Mouse (Mus musculus) liver, embryonic 15.5 days (tissue): ENCODE data around the gene Hist1h1c. TPM values are rescaled to one million over a fixed set of nuclear protein-coding genes. Genes with fewer than 3 reads are reported as not detected.
A peak's percentile ranks its signal among the peaks of the same experiment; 100 is the strongest.
"Not testable (repeated sequence)": the region's sequence is repeated elsewhere in the genome, so short reads cannot be mapped to it uniquely, and the experiment has no call there.

Experiments
- ATAC-seq: fragments of 200-750 bp; cut with Nextera tagmentation; 2 replicates; pipeline ENCODE4 v1.8.0; 2017; ENCODE audit warnings: moderate number of reproducible peaks, mild to moderate bottlenecking, moderate library complexity; ENCODE audit not compliant: insufficient read depth
- H3K27ac ChIP-seq: fragments of 300-500 bp; sonication (generic); replicated peaks from 2 replicates; pipeline ENCODE4 v1.5.1; 2015; ENCODE audit warnings: mild to moderate bottlenecking, inconsistent platforms
- H3K27me3 ChIP-seq: fragments of 300-500 bp; sonication (generic); 2 replicates; pipeline ENCODE4 v1.6.1; 2015; ENCODE audit warnings: mild to moderate bottlenecking, inconsistent platforms
- H3K36me3 ChIP-seq: fragments of 300-500 bp; sonication (generic); replicated peaks from 2 replicates; pipeline ENCODE4 v1.6.1; 2015; ENCODE audit warnings: moderate library complexity, mild to moderate bottlenecking, inconsistent platforms
- H3K4me1 ChIP-seq: fragments of 300-500 bp; sonication (generic); replicated peaks from 2 replicates; pipeline ENCODE4 v1.6.1; 2015; ENCODE audit warnings: inconsistent platforms
- H3K4me2 ChIP-seq: fragments of 300-500 bp; sonication (generic); 2 replicates; pipeline ENCODE4 v1.6.1; 2015; ENCODE audit warnings: moderate library complexity, mild to moderate bottlenecking, inconsistent platforms
- H3K4me3 ChIP-seq: fragments of 300-500 bp; sonication (generic); replicated peaks from 2 replicates; pipeline ENCODE4 v1.5.1; 2015; ENCODE audit warnings: mild to moderate bottlenecking, inconsistent platforms
- H3K9ac ChIP-seq: fragments of 300-500 bp; sonication (generic); 2 replicates; pipeline ENCODE4 v1.6.1; 2015; ENCODE audit warnings: moderate library complexity, mild to moderate bottlenecking, inconsistent platforms
- H3K9me3 ChIP-seq: fragments of 300-500 bp; sonication (generic); replicated peaks from 2 replicates; pipeline ENCODE4 v1.6.1; 2016; ENCODE audit warnings: inconsistent platforms
- WGBS: fragments of 180-500 bp; shearing (Covaris S2); methylation state at CpG from one replicate; pipeline ENCODE4 v1.1.7; 2015; ENCODE audit warnings: mixed read lengths; ENCODE audit not compliant: insufficient replicate concordance; 5-methylcytosine and 5-hydroxymethylcytosine counted together
- polyA plus RNA-seq: library from polyadenylated mRNA; unstranded; fragments of >200 nt; fragmentation: Nextera tagmentation; extraction: Ambion mirVana; gene quantifications from 2 replicates; pipeline ENCODE4 v1.2.1, GENCODE M21; 2015

The Hist1h1c gene
- polyA plus RNA-seq, 1 experiment from 2014 or later, result 85.5 TPM

- ATAC-seq, result no peak
These were observed 21.4 kb upstream of the Hist1h1c start for GRCm38 (mm10) chr13:23717176-23717575.

GRCm38 (mm10) chr13:23717593-23718245, 20.9 kb upstream of the Hist1h1c start:
- WGBS, result 17% methylated on average over 2 of the region's 2 CpGs
- not testable (repeated sequence) for H3K4me1 ChIP-seq, H3K4me2 ChIP-seq, H3K4me3 ChIP-seq, ATAC-seq, H3K27me3 ChIP-seq, H3K36me3 ChIP-seq, H3K9ac ChIP-seq, H3K9me3 ChIP-seq
- H3K27ac ChIP-seq, result 0 out of 2 replicates have a peak overlapping the region, but pooled peaks have one; percentile 41

More at GRCm38 (mm10) chr13:23717176-23717575, 21.4 kb upstream of the Hist1h1c start:
- WGBS, result 47% methylated on average over 11 of the region's 11 CpGs
- Histone ChIP-seq H3K9ac (no peak overlapping the region), H3K27me3 (no peaks in the 10 kb centered on the region; the same call in 1 of the 2 replicates), H3K4me1 (peaks cover 4% of the 10 kb centered on the region; the same call in 1 of the 2 replicates), H3K4me2 (no peak overlapping the region), H3K27ac (0 out of 2 replicates have a peak overlapping the region, but pooled peaks have one; percentile 41), H3K4me3 (no peak overlapping the region), H3K9me3 (no peaks in the 10 kb centered on the region), H3K36me3 (no peaks in the 10 kb centered on the region)

DNA sequence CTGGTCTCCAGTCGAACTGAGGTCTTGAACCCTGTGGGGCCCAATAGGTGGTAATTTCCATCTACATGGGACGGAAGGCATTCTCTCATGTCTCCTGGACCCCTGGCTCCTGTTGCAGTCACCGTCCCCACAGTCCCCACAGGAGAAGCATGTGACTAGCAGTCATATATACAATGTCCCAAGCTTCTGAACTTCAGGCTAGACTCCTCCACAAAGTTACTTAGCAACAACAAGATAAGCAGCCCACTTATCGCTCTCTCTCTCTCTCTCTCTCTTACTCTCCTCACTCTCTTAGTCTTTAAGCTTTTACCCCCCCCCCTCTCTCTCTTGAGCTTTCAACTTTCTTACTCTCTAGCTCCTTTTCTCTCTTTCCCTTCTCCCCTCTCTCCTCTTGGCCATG, 14.4 kb upstream of the Hist1h1c start:
- H3K27ac ChIP-seq, result no peak overlapping the region
- H3K4me2 ChIP-seq, result no peak overlapping the region
- H3K4me1 ChIP-seq, result peaks cover 53% of the 10 kb centered on the region
- no peak overlapping the region for H3K4me3 ChIP-seq
- WGBS, result 48% methylated on average over 4 of the region's 4 CpGs
- H3K27me3 ChIP-seq, result no peaks in the 10 kb centered on the region
- H3K9ac ChIP-seq, result no peak overlapping the region; the same call in 1 of the 2 replicates
- H3K36me3 ChIP-seq, result no peaks in the 10 kb centered on the region
- no peak for ATAC-seq
- H3K9me3 ChIP-seq, result no peaks in the 10 kb centered on the region

GRCm38 (mm10) chr13:23725213-23725612, 13.4 kb upstream of the Hist1h1c start:
- no peak overlapping the region for H3K27ac ChIP-seq
- H3K4me1 ChIP-seq, result peaks cover 60% of the 10 kb centered on the region
- no peak overlapping the region for H3K4me3 ChIP-seq
- H3K36me3 ChIP-seq, result no peaks in the 10 kb centered on the region
- 33% methylated on average over 1 of the region's 1 CpGs for WGBS
- ATAC-seq, result no peak
- no peaks in the 10 kb centered on the region for H3K27me3 ChIP-seq
- H3K9me3 ChIP-seq, result no peaks in the 10 kb centered on the region
- H3K9ac ChIP-seq, result no peak overlapping the region
- H3K4me2 ChIP-seq, result no peak overlapping the region

GRCm38 (mm10) chr13:23728472-23729191, 10.0 kb upstream of the Hist1h1c start:
- no peaks in the 10 kb centered on the region for H3K36me3 ChIP-seq
- H3K4me3 ChIP-seq, result no peak overlapping the region
- no peaks in the 10 kb centered on the region for H3K27me3 ChIP-seq
- WGBS, result 48% methylated on average over 18 of the region's 18 CpGs
- H3K27ac ChIP-seq, result peak overlapping the region; percentile 53
- H3K9me3 ChIP-seq, result no peaks in the 10 kb centered on the region
- no peak overlapping the region for H3K9ac ChIP-seq
- peak overlapping the region; percentile 32 for H3K4me2 ChIP-seq
- H3K4me1 ChIP-seq, result peaks cover 58% of the 10 kb centered on the region
- ATAC-seq, result no peak

GRCm38 (mm10) chr13:23729192-23729525, 9.4 kb upstream of the Hist1h1c start:
- WGBS, result 44% methylated on average over 9 of the region's 9 CpGs
- no peak overlapping the region for H3K4me3 ChIP-seq
- no peaks in the 10 kb centered on the region for H3K27me3 ChIP-seq
- H3K9me3 ChIP-seq, result no peaks in the 10 kb centered on the region
- peaks cover 53% of the 10 kb centered on the region for H3K4me1 ChIP-seq
- no peak overlapping the region for H3K4me2 ChIP-seq
- peak overlapping the region; percentile 53 for H3K27ac ChIP-seq
- no peaks in the 10 kb centered on the region for H3K36me3 ChIP-seq
- no peak overlapping the region for H3K9ac ChIP-seq
- no peak for ATAC-seq

GRCm38 (mm10) chr13:23729706-23730105, 8.9 kb upstream of the Hist1h1c start:
- Histone ChIP-seq H3K9ac (no peak overlapping the region), H3K4me2 (no peak overlapping the region), H3K9me3 (no peaks in the 10 kb centered on the region), H3K36me3 (no peaks in the 10 kb centered on the region), H3K27ac (peak overlapping the region; percentile 53; the same call in 1 of the 2 replicates), H3K27me3 (no peaks in the 10 kb centered on the region), H3K4me3 (no peak overlapping the region), H3K4me1 (peaks cover 47% of the 10 kb centered on the region)
- WGBS, result 77% methylated on average over 5 of the region's 5 CpGs
- no peak for ATAC-seq

GRCm38 (mm10) chr13:23730479-23730878, 8.1 kb upstream of the Hist1h1c start:
- H3K27ac ChIP-seq, result 0 out of 2 replicates have a peak overlapping the region, but pooled peaks have one; percentile 51
- WGBS, result 46% methylated on average over 8 of the region's 8 CpGs
- peak overlapping the region; percentile 29 for H3K4me2 ChIP-seq

DNA sequence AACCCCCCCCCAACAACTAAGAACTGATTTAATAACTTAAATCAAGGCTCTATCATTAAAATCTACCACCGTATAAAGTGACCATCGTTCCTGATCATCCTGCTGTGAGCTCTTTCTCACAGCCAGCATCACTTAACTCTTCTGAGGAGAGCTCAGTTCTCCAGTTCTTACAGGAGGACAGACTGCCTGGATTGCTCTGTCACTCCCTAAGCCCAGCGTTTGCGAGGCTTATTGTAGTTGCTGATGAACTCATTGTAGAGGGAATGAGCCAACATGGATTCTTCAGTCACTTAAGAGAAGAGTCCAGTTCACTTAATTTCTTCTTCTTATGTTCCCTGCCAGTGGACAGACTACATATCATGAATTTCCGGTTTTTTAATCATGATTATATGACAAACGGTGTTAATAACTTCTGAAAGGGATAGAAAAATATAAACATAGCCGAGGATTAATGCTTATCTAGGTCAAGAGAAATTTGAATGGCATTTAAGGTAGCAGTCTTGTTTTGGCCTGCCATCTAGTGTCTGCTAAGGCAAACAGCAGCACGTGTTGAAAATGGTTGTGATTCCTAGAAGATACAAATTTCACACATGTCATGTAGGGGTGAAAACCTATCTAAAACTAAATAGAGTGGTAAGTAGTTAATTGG, 6.3 kb upstream of the Hist1h1c start:
- Histone ChIP-seq H3K4me2 (no peak overlapping the region), H3K27me3 (no peaks in the 10 kb centered on the region), H3K27ac (no peak overlapping the region), H3K9me3 (no peaks in the 10 kb centered on the region), H3K9ac (no peak overlapping the region), H3K4me3 (no peak overlapping the region), H3K36me3 (no peaks in the 10 kb centered on the region), H3K4me1 (peaks cover 30% of the 10 kb centered on the region)
- no peak for ATAC-seq
- 22% methylated on average over 8 of the region's 8 CpGs for WGBS

More at GRCm38 (mm10) chr13:23730479-23730878, 8.1 kb upstream of the Hist1h1c start:
- peak overlapping the region; percentile 18; the same call in 1 of the 2 replicates for H3K9ac ChIP-seq
- H3K9me3 ChIP-seq, result no peaks in the 10 kb centered on the region
- H3K4me3 ChIP-seq, result no peak overlapping the region
- peak; percentile 66 for ATAC-seq
- no peaks in the 10 kb centered on the region for H3K36me3 ChIP-seq
- peaks cover 41% of the 10 kb centered on the region for H3K4me1 ChIP-seq
- H3K27me3 ChIP-seq, result no peaks in the 10 kb centered on the region

DNA sequence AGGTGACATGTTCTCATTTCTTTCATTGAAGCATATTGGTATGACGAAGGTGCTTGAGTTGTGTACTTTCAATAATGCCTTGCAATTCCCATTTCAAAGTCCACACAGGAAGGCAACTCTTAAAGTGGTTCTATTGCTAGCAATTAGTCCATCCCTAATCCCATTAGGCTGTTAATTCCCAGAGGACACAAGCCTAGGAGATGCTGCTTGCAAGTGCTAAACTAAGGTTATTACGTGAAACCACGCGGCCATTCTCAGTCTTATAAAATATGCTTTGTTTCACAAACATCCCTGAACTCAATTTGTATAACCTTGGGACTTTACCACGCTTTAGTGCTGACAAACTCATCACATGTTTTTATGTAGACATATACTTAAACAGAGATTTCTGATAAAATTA, 1.5 kb upstream of the Hist1h1c start:
- no peak overlapping the region for H3K9ac ChIP-seq
- no peak overlapping the region for H3K4me2 ChIP-seq
- H3K9me3 ChIP-seq, result no peaks in the 10 kb centered on the region
- peaks cover 23% of the 10 kb centered on the region for H3K4me1 ChIP-seq
- ATAC-seq, result no peak
- H3K4me3 ChIP-seq, result no peak overlapping the region
- no peaks in the 10 kb centered on the region for H3K36me3 ChIP-seq
- H3K27me3 ChIP-seq, result no peaks in the 10 kb centered on the region
- 84% methylated on average over 5 of the region's 5 CpGs for WGBS
- H3K27ac ChIP-seq, result peak overlapping the region; percentile 48; the same call in 1 of the 2 replicates

GRCm38 (mm10) chr13:23738041-23738440, 567 bp upstream of the Hist1h1c start:
- H3K4me1 ChIP-seq, result peaks cover 30% of the 10 kb centered on the region
- H3K9me3 ChIP-seq, result no peaks in the 10 kb centered on the region
- ATAC-seq, result no peak
- H3K9ac ChIP-seq, result peak overlapping the region; percentile 87; the same call in 1 of the 2 replicates
- peak overlapping the region; percentile 60 for H3K4me3 ChIP-seq
- 19% methylated on average over 4 of the region's 4 CpGs for WGBS
- H3K4me2 ChIP-seq, result peak overlapping the region; percentile 81
- H3K36me3 ChIP-seq, result no peaks in the 10 kb centered on the region
- H3K27me3 ChIP-seq, result no peaks in the 10 kb centered on the region
- peak overlapping the region; percentile 100 for H3K27ac ChIP-seq
